Mouse (Mus musculus) MEL (cell line): ENCODE measurements around the gene Safb.

ENCODE experiments used
- CTCF ChIP-seq, 3 experiments: IDR thresholded peaks in 2 of 3; conservative IDR thresholded peaks in 1 of 3; 2 replicates each; pipeline ENCODE4 v1.5.1; 2011 to 2012; ENCODE audit warnings: low read length in 3 of 3, low read depth in 2 of 3, mild to moderate bottlenecking in 2 of 3, improper control_type of control experiment in 1 of 3, inconsistent platforms in 1 of 3, mixed read lengths in 1 of 3, moderate library complexity in 1 of 3; ENCODE audit not compliant: control insufficient read depth in 1 of 3, insufficient read depth in 1 of 3, poor library complexity in 1 of 3, severe bottlenecking in 1 of 3
- ELF1 ChIP-seq: IDR thresholded peaks from 2 replicates; pipeline ENCODE4 v1.6.1; 2014; ENCODE audit warnings: low read depth, mild to moderate bottlenecking, inconsistent platforms, low read length, improper control_type of control experiment, moderate library complexity
- MAFK ChIP-seq: IDR thresholded peaks from 2 replicates; pipeline ENCODE4 v1.6.1; 2011; ENCODE audit warnings: low read depth, mild to moderate bottlenecking, low read length, improper control_type of control experiment, borderline replicate concordance
- POLR2A ChIP-seq, 2 experiments: IDR thresholded peaks; 2 replicates each; pipeline ENCODE4 v1.6.1; 2011 to 2012; ENCODE audit warnings: low read length in 2 of 2, mild to moderate bottlenecking in 2 of 2, control low read depth in 1 of 2, improper control_type of control experiment in 1 of 2, low read depth in 1 of 2, moderate library complexity in 1 of 2; ENCODE audit not compliant: control insufficient read depth in 1 of 2, insufficient read depth in 1 of 2, poor library complexity in 1 of 2
- RCOR1 ChIP-seq: IDR thresholded peaks from 2 replicates; pipeline ENCODE4 v1.6.1; 2012; ENCODE audit warnings: low read depth, mild to moderate bottlenecking, inconsistent platforms, low read length, improper control_type of control experiment
- ZKSCAN1 ChIP-seq: IDR thresholded peaks from 2 replicates; pipeline ENCODE4 v1.6.1; 2012; ENCODE audit warnings: low read depth, mild to moderate bottlenecking, inconsistent platforms, low read length, improper control_type of control experiment, moderate library complexity

DNA sequence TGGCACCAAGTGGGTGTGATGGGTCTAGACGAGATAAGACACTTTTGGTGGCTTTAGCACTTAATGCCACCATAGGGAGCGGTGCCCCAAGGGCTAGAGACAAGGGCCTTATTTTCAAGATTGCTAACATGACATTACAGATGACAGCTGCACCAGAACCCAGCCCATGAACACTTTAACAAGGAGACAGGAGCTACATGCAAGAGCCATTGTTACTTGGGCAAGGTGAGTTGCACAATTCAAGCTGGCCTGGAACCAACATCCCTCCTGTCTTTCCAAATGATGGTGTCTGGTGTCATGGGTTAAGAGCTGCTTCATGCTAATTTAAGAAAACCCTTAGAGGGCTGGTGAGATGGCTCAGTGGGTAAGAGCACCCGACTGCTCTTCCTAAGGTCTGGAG lies 25.2 kb upstream of the Safb start:
- TF ChIP-seq POLR2A (IDR thresholded peaks at IDR 0.05; ENCODE audit: control insufficient read depth in 1 of 2, insufficient read depth in 1 of 2, low read depth in 1 of 2, low read length in 2 of 2, poor library complexity in 1 of 2): no peak
- no peak for TF ChIP-seq ELF1
- TF ChIP-seq RCOR1: no peak
- no peak for TF ChIP-seq MAFK
- TF ChIP-seq CTCF (IDR thresholded peaks at IDR 0.05 in 2 of 3, conservative IDR thresholded peaks at IDR 0.05 in 1 of 3; ENCODE audit: control insufficient read depth in 1 of 3, insufficient read depth in 1 of 3, low read depth in 2 of 3, low read length in 3 of 3, poor library complexity in 1 of 3, severe bottlenecking in 1 of 3): no peak
- no peak for TF ChIP-seq ZKSCAN1
